Mouse (Mus musculus) cerebellum, postnatal 36 days (tissue): ENCODE measurements around the gene Tulp1.
"Not testable (repeated sequence)": the region's sequence is repeated elsewhere in the genome, so short reads cannot be mapped to it uniquely, and the experiment has no call there.

Source experiments
- DNase-seq, 2 experiments: peaks; one replicate each; pipeline ENCODE4 v3.0.0; 2021 to 2022; ENCODE audit warnings: mixed read lengths in 2 of 2

Tulp1 gene

GRCm38 (mm10) chr17:28337547-28337946, 27.5 kb downstream of the Tulp1 start:
- DNase-seq = no peak

- no peak for DNase-seq
These were observed 29.8 kb downstream of the Tulp1 start for GRCm38 (mm10) chr17:28335267-28335666.

GRCm38 (mm10) chr17:28332915-28333546, 32.0 kb downstream of the Tulp1 start:
- DNase-seq = no peak

- no peak for DNase-seq
These were observed 32.7 kb downstream of the Tulp1 start for GRCm38 (mm10) chr17:28332113-28332914.

- DNase-seq = no peak
These were observed 33.5 kb downstream of the Tulp1 start for GRCm38 (mm10) chr17:28331241-28332112.

GRCm38 (mm10) chr17:28330590-28330989, 34.4 kb downstream of the Tulp1 start:
- DNase-seq = not testable (repeated sequence)

- no peak for DNase-seq
These were observed 34.8 kb downstream of the Tulp1 start for GRCm38 (mm10) chr17:28330232-28330546.

GRCm38 (mm10) chr17:28329503-28330231, 35.4 kb downstream of the Tulp1 start:
- no peak for DNase-seq

GRCm38 (mm10) chr17:28328946-28329345, 36.1 kb downstream of the Tulp1 start:
- peak in 1 of 2 experiments; percentile 25 for DNase-seq

- peak; percentile 98 to 99 for DNase-seq
These were observed 36.6 kb downstream of the Tulp1 start, which contains the start of gene Rpl10a for GRCm38 (mm10) chr17:28328366-28328928. TSS of gene Rpl10a (plus strand) at chr17:28328471.

GRCm38 (mm10) chr17:28327673-28328325, 37.2 kb downstream of the Tulp1 start:
- DNase-seq = no peak

- no peak for DNase-seq
These were observed 38.1 kb downstream of the Tulp1 start for GRCm38 (mm10) chr17:28326951-28327350.

GRCm38 (mm10) chr17:28325751-28326150, 39.3 kb downstream of the Tulp1 start:
- no peak for DNase-seq

GRCm38 (mm10) chr17:28324416-28324815, 40.6 kb downstream of the Tulp1 start:
- DNase-seq = not testable (repeated sequence)

- no peak for DNase-seq
These were observed 41.2 kb downstream of the Tulp1 start for GRCm38 (mm10) chr17:28323786-28324185.

- no peak for DNase-seq
These were observed 43.3 kb downstream of the Tulp1 start for GRCm38 (mm10) chr17:28321700-28322099.

GRCm38 (mm10) chr17:28317725-28318124, 47.3 kb downstream of the Tulp1 start:
- no peak for DNase-seq

GRCm38 (mm10) chr17:28317091-28317490, 47.9 kb downstream of the Tulp1 start:
- no peak for DNase-seq

GRCm38 (mm10) chr17:28316476-28316875, 48.5 kb downstream of the Tulp1 start:
- no peak for DNase-seq

GRCm38 (mm10) chr17:28315611-28316160, 49.3 kb downstream of the Tulp1 start:
- no peak for DNase-seq

GRCm38 (mm10) chr17:28313880-28314225, 51.2 kb downstream of the Tulp1 start:
- DNase-seq = no peak
